ENCODE assay signal across 9 mouse cellular contexts in genomic region chr7:110083386-110084165, GRCm38 (mm10). TPM values are rescaled to one million over a fixed set of nuclear protein-coding genes. Genes with fewer than 3 reads are reported as not detected.
DNase-seq lines count a peak whose midpoint lies in the region; ATAC-seq lines count a peak whose summit lies in the region.
"Had no signal": no experiment of that assay in that cellular context is flagged by ENCODE, and none has a peak within 500 bp of the region (broad histone marks: within the 10 kb centered on the region; RNA-seq: fewer than 3 reads in every experiment).

No protein-coding gene starts in this region.

- no peak overlapping the region for H3K4me3 ChIP-seq in hindbrain, embryonic 11.5 days (ENCODE audit: low read depth, low read length)
- H3K4me3 ChIP-seq in limb, embryonic 10.5 days: no peak overlapping the region
- H3K4me3 ChIP-seq in neural tube, embryonic 11.5 days (ENCODE audit: low read depth, low read length): no peak overlapping the region

- WGBS in hindbrain, embryonic 11.5 days: 75% methylated on average over 13 of the region's 13 CpGs
- 64% methylated on average over 13 of the region's 13 CpGs for WGBS in limb, embryonic 10.5 days
- WGBS in neural tube, embryonic 11.5 days: 71% methylated on average over 13 of the region's 13 CpGs

- ATAC-seq in hindbrain, embryonic 11.5 days (ENCODE audit: low FRiP score): no peak
- no peak for ATAC-seq in neural tube, embryonic 11.5 days (ENCODE audit: insufficient read depth, low FRiP score, low TSS enrichment)

- no peak overlapping the region for H3K9ac ChIP-seq in hindbrain, embryonic 11.5 days (ENCODE audit: low read depth, low read length)
- no peak overlapping the region for H3K9ac ChIP-seq in neural tube, embryonic 11.5 days (ENCODE audit: low read length)

- no peaks in the 10 kb centered on the region for H3K4me1 ChIP-seq in hindbrain, embryonic 11.5 days (replicated peaks; ENCODE audit: control insufficient read depth, insufficient read depth, low read length)
- H3K4me1 ChIP-seq in limb, embryonic 10.5 days: no peaks in the 10 kb centered on the region
- H3K4me1 ChIP-seq in neural tube, embryonic 11.5 days (ENCODE audit: control insufficient read depth, insufficient read depth, low read length): no peaks in the 10 kb centered on the region

- no peak overlapping the region for H3K27ac ChIP-seq in hindbrain, embryonic 11.5 days (ENCODE audit: low read depth, low read length)
- H3K27ac ChIP-seq in limb, embryonic 10.5 days: no peak overlapping the region
- H3K27ac ChIP-seq in neural tube, embryonic 11.5 days (ENCODE audit: low read depth, low read length): no peak overlapping the region
- H3K27ac ChIP-seq: macrophage had no signal

- no peak overlapping the region for H3K4me2 ChIP-seq in hindbrain, embryonic 11.5 days (replicated peaks; ENCODE audit: low read depth, low read length)
- H3K4me2 ChIP-seq in neural tube, embryonic 11.5 days (ENCODE audit: low read depth): no peak overlapping the region

- H3K9me3 ChIP-seq in hindbrain, embryonic 11.5 days (ENCODE audit: control insufficient read depth, low read length): no peaks in the 10 kb centered on the region
- no peaks in the 10 kb centered on the region for H3K9me3 ChIP-seq in limb, embryonic 10.5 days (replicated peaks)
- no peaks in the 10 kb centered on the region for H3K9me3 ChIP-seq in neural tube, embryonic 11.5 days (ENCODE audit: control insufficient read depth, low read length)

- peak; percentile 21 for DNase-seq in right cerebral cortex, adult 18-20 months
- no peak for DNase-seq in right cerebral cortex, postnatal 25 days
- peak; percentile 30 for DNase-seq in adrenal gland, adult 2 months
- peak; percentile 78 for DNase-seq in embryo, embryonic 11 days
- peak; percentile 79 for DNase-seq in hindbrain, embryonic 11.5 days (ENCODE audit: low spot score)
- DNase-seq in limb, embryonic 10.5 days (ENCODE audit: low spot score): peak; percentile 38
- peak; percentile 61 for DNase-seq in neural tube, embryonic 11.5 days (ENCODE audit: low spot score)
- no peak for DNase-seq in yolk sac, embryonic 10.5 days (ENCODE audit: low spot score)

- H3K36me3 ChIP-seq in hindbrain, embryonic 11.5 days (ENCODE audit: control insufficient read depth, insufficient read depth, low read length): peaks cover 20% of the 10 kb centered on the region
- peaks cover 100% of the 10 kb centered on the region for H3K36me3 ChIP-seq in limb, embryonic 10.5 days
- H3K36me3 ChIP-seq in neural tube, embryonic 11.5 days (ENCODE audit: control insufficient read depth, insufficient read depth, low read length): peaks cover 50% of the 10 kb centered on the region

- no peaks in the 10 kb centered on the region for H3K27me3 ChIP-seq in hindbrain, embryonic 11.5 days (ENCODE audit: control insufficient read depth, insufficient read depth, low read length)
- H3K27me3 ChIP-seq in limb, embryonic 10.5 days (ENCODE audit: low read depth, poor library complexity, severe bottlenecking): no peaks in the 10 kb centered on the region
- no peaks in the 10 kb centered on the region for H3K27me3 ChIP-seq in neural tube, embryonic 11.5 days (ENCODE audit: control insufficient read depth, insufficient read depth, low read length)

RNA-seq across cellular contexts. Expression of gene Zfp143, which starts 22.6 kb away (rescaled TPM):
- 10 to 100 TPM; 15.1 to 16.8 TPM for total RNA-seq in adrenal gland, adult 2 months (2021)
- polyA plus RNA-seq in adrenal gland, adult 2 months (2012; rRNA removed): 5.4 and 8.3 TPM in 2 replicates
- polyA plus RNA-seq in hindbrain, embryonic 11.5 days (2014; fragmentation: Nextera tagmentation; extraction: Ambion mirVana): 26.2 and 31.8 TPM in 2 replicates
- polyA plus RNA-seq in limb, embryonic 10.5 days (2016; fragmentation: Nextera tagmentation; extraction: Ambion mirVana): 23.8 and 27.5 TPM in 2 replicates
- polyA plus RNA-seq in neural tube, embryonic 11.5 days (2014; fragmentation: Nextera tagmentation; extraction: Ambion mirVana): 29.3 and 30.2 TPM in 2 replicates

RNA-seq across cellular contexts. Expression of gene Wee1, which starts 38.3 kb away (rescaled TPM):
- total RNA-seq in adrenal gland, adult 2 months (2021): 1 to 10 TPM; 5.4 to 8.6 TPM
- 5.9 and 8.2 TPM in 2 replicates for polyA plus RNA-seq in adrenal gland, adult 2 months (2012; rRNA removed)
- 25.7 and 26.6 TPM in 2 replicates for polyA plus RNA-seq in hindbrain, embryonic 11.5 days (2014; fragmentation: Nextera tagmentation; extraction: Ambion mirVana)
- 33.0 and 34.8 TPM in 2 replicates for polyA plus RNA-seq in limb, embryonic 10.5 days (2016; fragmentation: Nextera tagmentation; extraction: Ambion mirVana)
- polyA plus RNA-seq in neural tube, embryonic 11.5 days (2014; fragmentation: Nextera tagmentation; extraction: Ambion mirVana): 30.6 and 31.6 TPM in 2 replicates

Comparison
In these comparisons a context has a peak if more than half of its experiments do, and no peak if none do; other contexts are left out.
1. DNase-seq: peak in right cerebral cortex, adult 18-20 months (single experiment), adrenal gland, adult 2 months (single experiment), embryo, embryonic 11 days (single experiment), hindbrain, embryonic 11.5 days (single experiment), limb, embryonic 10.5 days (single experiment) and neural tube, embryonic 11.5 days (single experiment); none in right cerebral cortex, postnatal 25 days (single experiment) and yolk sac, embryonic 10.5 days (single experiment).